In genomic region chr14:117166350-117166749, GRCm38 (mm10) we compare ENCODE assay signal across 18 mouse cellular contexts.
DNase-seq lines count a peak whose midpoint lies in the region; ATAC-seq lines count a peak whose summit lies in the region.
"Had no signal": no experiment of that assay in that cellular context is flagged by ENCODE, and none has a peak within 500 bp of the region (broad histone marks: within the 10 kb centered on the region; RNA-seq: fewer than 3 reads in every experiment).

No protein-coding gene starts in this region.

- no peaks in the 10 kb centered on the region for H3K4me1 ChIP-seq in midbrain, embryonic 11.5 days (ENCODE audit: control insufficient read depth, insufficient read depth, low read length)
- peaks cover under 1% of the 10 kb centered on the region; the same call in 1 of the 2 replicates for H3K4me1 ChIP-seq in midbrain, embryonic 10.5 days

- peak; percentile 55 for DNase-seq in heart, adult 11 months
- DNase-seq in heart, postnatal 25 days (ENCODE audit: low spot score), result no peak
- peak; percentile 66 for DNase-seq in midbrain, embryonic 11.5 days (ENCODE audit: low spot score, missing footprints)
- no peak for DNase-seq in midbrain, embryonic 10.5 days (ENCODE audit: low spot score)
- DNase-seq: adrenal gland, adult 2 months; adrenal gland, adult 8-10 months; adrenal gland, postnatal 10 days; adrenal gland, postnatal 14 days; adrenal gland, postnatal 25 days; adrenal gland, postnatal 36 days; B cell, adult 2 months; cerebellum, adult 11 months; cerebellum, adult 11-12 months had no signal

- no peak overlapping the region for H3K4me3 ChIP-seq in midbrain, embryonic 11.5 days (ENCODE audit: low read depth, low read length)
- no peak overlapping the region for H3K4me3 ChIP-seq in midbrain, embryonic 10.5 days

- 94% methylated on average over 5 of the region's 5 CpGs for WGBS in midbrain, embryonic 11.5 days
- WGBS in midbrain, embryonic 10.5 days, result 93% methylated on average over 5 of the region's 5 CpGs

- H3K9ac ChIP-seq in midbrain, embryonic 11.5 days (ENCODE audit: low read length), result no peak overlapping the region

- no peak for ATAC-seq in midbrain, embryonic 11.5 days (ENCODE audit: low FRiP score)
- ATAC-seq: activated CD4-positive, CD25-positive, alpha-beta regulatory T cell, adult 4 months; CD4-positive, CD25-positive, alpha-beta regulatory T cell, adult 4 months; Patski had no signal

- no peaks in the 10 kb centered on the region for H3K36me3 ChIP-seq in midbrain, embryonic 11.5 days (ENCODE audit: control insufficient read depth, insufficient read depth, low read length)
- H3K36me3 ChIP-seq in midbrain, embryonic 10.5 days, result no peaks in the 10 kb centered on the region
- H3K36me3 ChIP-seq: G1E had no signal

- no peaks in the 10 kb centered on the region for H3K9me3 ChIP-seq in midbrain, embryonic 11.5 days (ENCODE audit: control insufficient read depth, low read length)
- H3K9me3 ChIP-seq in midbrain, embryonic 10.5 days (replicated peaks), result no peaks in the 10 kb centered on the region

- no peak overlapping the region for H3K27ac ChIP-seq in midbrain, embryonic 11.5 days (ENCODE audit: low read depth, low read length)
- H3K27ac ChIP-seq in midbrain, embryonic 10.5 days (replicated peaks), result no peak overlapping the region

- no peaks in the 10 kb centered on the region for H3K27me3 ChIP-seq in midbrain, embryonic 11.5 days (ENCODE audit: control insufficient read depth, insufficient read depth, low read length)
- H3K27me3 ChIP-seq in midbrain, embryonic 10.5 days (ENCODE audit: low read depth, poor library complexity, severe bottlenecking), result no peaks in the 10 kb centered on the region
- H3K27me3 ChIP-seq: CH12.LX, Patski had no signal

- intact Hi-C loops in heart, postnatal 25 days (cut with DNase I), result no loop called here

- no peak overlapping the region for H3K4me2 ChIP-seq in midbrain, embryonic 11.5 days

Comparison
In these comparisons a context has a peak if more than half of its experiments do, and no peak if none do; other contexts are left out.
1. DNase-seq: peak in heart, adult 11 months (single experiment) and midbrain, embryonic 11.5 days (single experiment); none in heart, postnatal 25 days (single experiment) and midbrain, embryonic 10.5 days (single experiment).